Mouse (Mus musculus): ENCODE results near the gene Ucp3.

GRCm38 (mm10) chr7:100479823-100480164 is 7.0 kb downstream of the Ucp3 start:
- TF ChIP-seq CTCF (IDR thresholded peaks at IDR 0.05; ENCODE audit: low read depth), result no peak
- TF ChIP-seq EP300 (optimal IDR thresholded peaks at IDR 0.05), result no peak
